Mouse (Mus musculus) erythroblast, embryonic 14.5 days (primary cell): ENCODE data around the gene Lrmda.

Experiments
- GATA1 ChIP-seq: IDR thresholded peaks from 2 replicates; pipeline ENCODE4 v1.6.1; 2012; ENCODE audit warnings: low read length, inconsistent platforms, mixed read lengths
- TAL1 ChIP-seq: IDR thresholded peaks from 3 replicates; pipeline ENCODE4 v1.6.1; 2012; ENCODE audit warnings: low read length, inconsistent platforms, mixed read lengths

GRCm38 (mm10) chr14:22210601-22211000 lies 191.1 kb downstream of the Lrmda start:
- TF ChIP-seq TAL1 (no peak), GATA1 (no peak)
